Mouse (Mus musculus) lung, adult 2 months (tissue): ENCODE data around the gene Atg4b. TPM values are rescaled to one million over a fixed set of nuclear protein-coding genes. Genes with fewer than 3 reads are reported as not detected.

Source experiments
- DNase-seq: peaks from one replicate; pipeline ENCODE4 v3.0.0; 2022
- H3K4me1 ChIP-seq: fragments of 200-500 bp; 2 replicates; pipeline ENCODE4 v1.6.1; 2011; ENCODE audit warnings: low read length; ENCODE audit not compliant: control insufficient read depth, insufficient read depth
- H3K4me3 ChIP-seq: fragments of 200-500 bp; replicated peaks from 2 replicates; pipeline ENCODE3; 2011; ENCODE audit warnings: low read depth, mild to moderate bottlenecking, control low read depth, low read length; ENCODE audit errors: extremely low read depth
- CTCF ChIP-seq: fragments of 200-500 bp; IDR thresholded peaks from 2 replicates; pipeline ENCODE4 v1.5.1; 2011; ENCODE audit warnings: mild to moderate bottlenecking, low read length, control low read depth; ENCODE audit not compliant: insufficient read depth
- POLR2A ChIP-seq: fragments of 200-500 bp; IDR thresholded peaks from 2 replicates; pipeline ENCODE4 v1.6.1; 2011; ENCODE audit warnings: low read depth, mild to moderate bottlenecking, control low read depth, low read length, borderline replicate concordance; ENCODE audit errors: extremely low read depth
- WGBS: fragments of 180-500 bp; shearing (Covaris S2); methylation state at CpG from one replicate; pipeline ENCODE4 v1.1.7; 2018; 5-methylcytosine and 5-hydroxymethylcytosine counted together
- polyA plus RNA-seq: library from polyadenylated mRNA; depleted of rRNA; stranded (reverse); fragments of >200 nt; gene quantifications from 2 replicates; pipeline ENCODE4 v1.2.3, GENCODE M21; 2012

Gene Atg4b
- polyA plus RNA-seq, 1 experiment, result 50.6 TPM

GRCm38 (mm10) chr1:93786912-93787311, 35.6 kb downstream of the Atg4b start:
- no peaks in the 10 kb centered on the region for H3K4me1 ChIP-seq
- no peak for DNase-seq
- TF ChIP-seq POLR2A (no peak), CTCF (no peak)
- H3K4me3 ChIP-seq, result no peak overlapping the region
- 88% methylated on average over 2 of the region's 2 CpGs for WGBS

- WGBS, result 93% methylated on average over 8 of the region's 8 CpGs
- H3K4me1 ChIP-seq, result no peaks in the 10 kb centered on the region
- DNase-seq, result no peak
- TF ChIP-seq POLR2A (no peak), CTCF (no peak)
- H3K4me3 ChIP-seq, result no peak overlapping the region
Measured at GRCm38 (mm10) chr1:93794526-93794925, 43.2 kb downstream of the Atg4b start.

- no peak for DNase-seq
- H3K4me3 ChIP-seq, result no peak overlapping the region
- no peaks in the 10 kb centered on the region for H3K4me1 ChIP-seq
- TF ChIP-seq POLR2A (no peak), CTCF (no peak)
- 72% methylated on average over 8 of the region's 8 CpGs for WGBS
Measured at GRCm38 (mm10) chr1:93795886-93796285, 44.6 kb downstream of the Atg4b start.

- Histone ChIP-seq H3K4me3 (peak overlapping the region; percentile 85), H3K4me1 (peaks cover 7% of the 10 kb centered on the region; the same call in 1 of the 2 replicates)
- TF ChIP-seq CTCF (no peak), POLR2A (no peak)
- WGBS, result 68% methylated on average over 21 of the region's 21 CpGs
- no peak for DNase-seq
Measured at GRCm38 (mm10) chr1:93800670-93801503, 49.6 kb downstream of the Atg4b start.

GRCm38 (mm10) chr1:93801741-93802238, 50.5 kb downstream of the Atg4b start, which contains the start of gene Dtymk:
TSS of gene Dtymk (minus strand) at chr1:93801934.
- peak within 1 kb of the TSS; percentile 85 for H3K4me3 ChIP-seq
- peak; percentile 64; the same call in 1 of the 2 replicates for TF ChIP-seq POLR2A
- no peak for TF ChIP-seq CTCF
- H3K4me1 ChIP-seq, result peaks cover 7% of the 10 kb centered on the region; the same call in 1 of the 2 replicates
- WGBS, result under 1% methylated on average over 42 of the region's 42 CpGs
- DNase-seq, result peak; percentile 85

- no peak for DNase-seq
- peaks cover 7% of the 10 kb centered on the region; the same call in 1 of the 2 replicates for H3K4me1 ChIP-seq
- TF ChIP-seq CTCF (no peak), POLR2A (no peak)
- WGBS, result 62% methylated on average over 5 of the region's 5 CpGs
- H3K4me3 ChIP-seq, result no peak overlapping the region
Measured at GRCm38 (mm10) chr1:93802771-93803170, 51.5 kb downstream of the Atg4b start.

- H3K4me3 ChIP-seq, result peak within 1 kb of the TSS; percentile 87
Measured at GRCm38 (mm10) chr1:93803556-93804507, 52.5 kb downstream of the Atg4b start, which contains the start of gene Ing5. TSS of gene Ing5 (plus strand) at chr1:93803965.

GRCm38 (mm10) chr1:93804818-93805217, 53.5 kb downstream of the Atg4b start:
- DNase-seq, result no peak
- 67% methylated on average over 4 of the region's 4 CpGs for WGBS
- Histone ChIP-seq H3K4me3 (no peak overlapping the region), H3K4me1 (peaks cover 7% of the 10 kb centered on the region; the same call in 1 of the 2 replicates)
- TF ChIP-seq CTCF (no peak), POLR2A (no peak)

More at GRCm38 (mm10) chr1:93803556-93804507, 52.5 kb downstream of the Atg4b start, which contains the start of gene Ing5:
- WGBS, result under 1% methylated on average over 79 of the region's 94 CpGs
- peaks cover 7% of the 10 kb centered on the region; the same call in 1 of the 2 replicates for H3K4me1 ChIP-seq
- DNase-seq, result peak; percentile 100
- TF ChIP-seq CTCF (peak; percentile 66), POLR2A (peak; percentile 51; the same call in 1 of the 2 replicates)
